Mouse (Mus musculus) spleen, postnatal 4 days (tissue): ENCODE measurements around the gene Gm9774.

Source experiments
- DNase-seq, 2 experiments: peaks; one replicate each; pipeline ENCODE4 v3.0.0; 2022; ENCODE audit warnings: low spot score in 2 of 2

Gene Gm9774

DNA sequence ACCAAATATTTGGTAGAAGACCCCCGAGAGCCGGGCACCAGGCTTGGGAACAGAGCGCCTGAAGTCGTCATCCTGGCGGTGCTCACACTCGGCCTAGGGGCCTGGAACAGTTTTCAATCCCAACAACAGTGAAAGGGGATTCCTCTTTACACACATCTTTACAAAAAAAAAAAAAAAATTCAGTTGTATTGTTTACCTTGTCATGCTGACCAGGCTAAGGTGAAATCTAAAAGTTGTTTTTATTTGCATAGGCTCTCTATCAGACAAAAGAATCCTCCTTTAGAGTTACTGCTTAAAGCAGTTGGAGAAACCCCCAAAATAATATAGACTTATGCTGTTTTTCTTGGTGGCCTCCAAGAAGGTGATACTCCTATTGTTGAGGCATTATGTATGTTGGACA lies at the start of gene Gm9774:
Gene Gm9774 (minus strand): TSS at position 101 of the 400 bp plus-strand sequence.
- no peak for DNase-seq

DNA sequence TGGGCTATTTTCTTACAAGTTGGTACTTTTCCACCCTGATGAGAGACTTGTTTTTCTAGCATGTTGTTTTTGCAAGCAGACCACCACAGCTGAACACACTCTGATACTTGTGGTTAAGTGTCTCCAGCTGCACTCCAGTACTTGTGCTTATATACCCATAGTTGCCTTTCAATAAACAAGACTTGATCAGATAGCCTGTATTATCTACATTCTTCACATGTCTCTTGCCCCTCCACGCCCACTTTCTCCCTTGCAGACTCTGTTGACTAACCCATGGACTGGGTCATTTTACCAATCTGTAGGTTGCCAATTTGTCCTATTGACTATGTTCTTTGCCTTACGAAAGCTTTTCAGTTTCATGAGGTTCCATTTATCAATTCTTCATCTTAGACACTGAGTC lies 40.9 kb upstream of the Gm9774 start:
- no peak for DNase-seq

DNA sequence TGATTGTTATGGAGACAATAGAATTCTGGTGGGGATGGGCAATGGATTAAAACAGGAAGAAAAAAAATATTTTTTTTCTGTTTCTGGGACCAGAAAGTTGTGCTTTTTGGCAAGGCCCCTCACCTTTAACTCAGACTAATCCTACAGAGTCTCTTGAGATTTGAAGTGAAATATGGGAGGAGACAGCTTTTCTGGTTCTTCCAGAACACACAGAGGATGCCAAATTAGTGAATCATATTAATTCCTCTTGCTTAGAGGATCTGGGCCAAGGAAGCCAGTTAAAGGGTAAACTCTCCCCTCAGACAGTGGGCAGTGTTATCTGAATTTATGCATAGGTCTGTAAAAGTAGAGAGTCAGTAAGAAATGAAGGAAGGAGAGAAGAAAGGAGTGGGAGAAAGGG lies 38.2 kb upstream of the Gm9774 start:
- no peak for DNase-seq

GRCm38 (mm10) chr3:92466576-92466975 lies 37.4 kb upstream of the Gm9774 start:
- DNase-seq, result no peak

- DNase-seq, result no peak
These were observed 29.4 kb upstream of the Gm9774 start, which contains the start of gene Sprr3 for GRCm38 (mm10) chr3:92458620-92459019. Gene Sprr3, minus strand, starts transcription at chr3:92458720.

DNA sequence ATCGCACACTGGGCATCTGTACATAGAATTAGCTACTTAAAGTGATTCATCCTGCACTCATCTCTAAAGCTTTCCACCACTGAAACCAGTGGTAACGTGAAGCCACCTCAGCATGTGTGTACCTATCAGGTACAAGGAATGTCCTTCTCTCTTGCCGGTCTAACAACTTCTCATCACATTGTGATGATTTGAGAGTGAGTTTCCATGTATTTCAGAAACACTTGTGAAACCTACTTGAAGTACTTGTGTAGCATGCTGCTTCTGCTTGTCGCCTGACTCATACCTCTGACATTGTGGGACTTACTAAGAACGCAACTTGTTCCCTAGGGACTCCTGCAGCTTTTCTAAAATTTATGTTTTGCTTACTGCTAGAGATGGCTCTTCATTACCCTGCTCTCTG lies 25.9 kb upstream of the Gm9774 start:
- no peak for DNase-seq

GRCm38 (mm10) chr3:92440177-92440576 lies 11.0 kb upstream of the Gm9774 start:
- no peak for DNase-seq

DNA sequence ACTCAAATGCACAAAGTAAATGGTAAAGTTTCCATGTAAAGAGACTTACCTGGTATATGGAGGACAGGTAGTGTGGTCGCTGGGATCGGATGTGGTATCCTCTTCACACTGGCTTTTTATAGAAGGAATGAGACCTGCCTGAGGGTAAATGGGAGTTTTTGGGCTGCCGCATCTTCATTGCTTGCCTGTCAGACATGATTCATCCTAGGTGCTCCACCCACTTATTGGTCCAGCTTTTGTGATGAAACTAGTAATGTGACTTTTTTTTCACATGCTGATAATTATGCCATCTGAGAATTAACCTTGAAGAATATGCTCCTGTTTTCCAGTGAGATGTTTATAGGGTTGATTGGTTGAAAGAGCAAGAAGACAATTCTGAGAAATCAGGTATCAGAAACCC lies 9.5 kb upstream of the Gm9774 start, which contains the start of gene Sprr1b:
Gene Sprr1b (minus strand): TSS at position 101 of the 400 bp plus-strand sequence.
- no peak for DNase-seq

DNA sequence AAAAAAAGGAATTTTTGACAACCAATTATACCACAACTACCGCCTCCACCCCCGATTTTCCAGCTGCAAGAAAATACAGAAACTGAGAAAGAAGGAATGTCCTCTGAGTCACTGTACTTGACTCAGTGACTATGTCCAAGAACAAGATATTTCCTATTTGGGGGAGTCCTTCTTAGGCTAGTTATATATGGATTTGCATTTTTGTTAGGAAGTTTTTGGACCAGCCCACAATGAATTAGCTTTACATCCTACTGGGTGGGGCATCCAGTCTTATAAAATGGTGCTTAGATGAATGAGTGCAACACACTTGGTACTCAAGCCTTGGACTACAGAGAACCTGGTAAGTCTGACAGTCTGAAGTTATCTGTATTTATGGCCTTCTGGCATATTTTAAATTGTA lies 3.1 kb upstream of the Gm9774 start, which contains the start of gene Sprr2k:
Gene Sprr2k (plus strand): TSS at position 301 of the 400 bp plus-strand sequence.
- no peak for DNase-seq

GRCm38 (mm10) chr3:92417782-92418181 lies 11.4 kb downstream of the Gm9774 start, which contains the start of gene Sprr2j-ps:
Gene Sprr2j-ps, plus strand, starts transcription at chr3:92418082.
- DNase-seq, result no peak

DNA sequence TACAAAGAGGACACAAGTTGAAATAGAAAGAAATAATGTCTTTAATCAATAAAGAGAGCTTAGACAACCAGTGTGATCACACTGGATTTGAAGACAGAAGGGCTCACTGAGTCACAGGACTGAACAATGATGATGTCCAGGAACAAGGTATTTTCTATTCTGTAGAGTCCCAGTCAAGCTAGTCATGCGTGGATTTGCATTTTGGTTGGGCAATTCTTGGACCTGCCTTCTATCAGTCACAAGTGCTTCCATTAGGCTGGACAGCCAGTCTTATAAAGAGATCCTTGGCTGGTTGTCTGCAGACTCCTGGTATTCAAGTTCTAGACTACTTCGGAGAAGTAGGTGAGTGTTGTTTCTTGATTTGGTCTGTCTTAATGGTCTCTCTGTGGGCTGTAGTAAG lies 21.5 kb downstream of the Gm9774 start, which contains the start of gene Sprr2i:
Gene Sprr2i (plus strand): TSS at position 301 of the 400 bp plus-strand sequence.
- DNase-seq, result no peak

DNA sequence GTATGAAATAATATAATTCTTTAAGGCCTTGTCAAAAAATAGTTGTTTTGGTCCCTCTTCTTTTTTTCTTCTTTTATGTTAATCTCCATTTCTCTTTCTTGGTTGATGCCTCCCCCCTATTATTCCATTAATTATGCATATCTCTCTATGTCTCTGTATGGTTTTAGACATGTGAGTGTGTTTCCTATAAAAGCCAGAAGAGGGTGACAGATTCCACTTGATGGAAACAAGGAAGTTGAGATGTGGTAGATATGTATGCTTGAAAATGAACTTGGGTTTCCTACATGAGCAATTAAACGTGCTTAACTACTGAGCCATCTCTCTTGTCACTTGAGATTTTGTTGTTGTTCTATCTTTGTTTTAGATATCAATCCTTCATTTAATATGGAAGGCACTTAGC lies 34.9 kb downstream of the Gm9774 start:
- DNase-seq, result no peak

- DNase-seq, result no peak
These were observed 43.8 kb downstream of the Gm9774 start, which contains the start of gene Sprr2h for GRCm38 (mm10) chr3:92385385-92385784. Gene Sprr2h, plus strand, starts transcription at chr3:92385685.
